ENCODE assay signal across 22 mouse cellular contexts in the genomic region with DNA sequence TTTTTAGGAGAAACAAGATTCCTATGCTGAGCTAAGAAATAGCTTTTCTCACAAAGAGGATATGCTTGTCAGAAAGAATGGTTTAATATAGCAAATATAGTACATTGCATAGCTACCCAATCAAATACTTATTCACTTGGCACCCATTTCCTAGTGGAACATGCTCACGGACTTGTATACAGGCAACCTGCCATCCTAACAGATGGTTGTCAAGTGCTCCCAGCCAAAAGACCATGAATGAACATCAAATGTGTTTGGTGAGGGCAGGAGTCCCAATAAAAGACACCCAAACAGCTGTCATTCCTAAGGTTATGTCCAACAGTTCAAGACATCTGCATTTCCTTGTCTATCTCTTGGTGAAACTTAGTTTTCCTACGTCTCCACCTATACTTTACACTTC.
DNase-seq lines count a peak whose midpoint lies in the region; ATAC-seq and TF ChIP-seq lines count a peak whose summit lies in the region.
"Had no signal": no experiment of that assay in that cellular context is flagged by ENCODE, and none has a peak within 500 bp of the region (broad histone marks: within the 10 kb centered on the region; RNA-seq: fewer than 3 reads in every experiment).

No protein-coding gene starts in this region.

- no peaks in the 10 kb centered on the region for H3K9me3 ChIP-seq in hindbrain, postnatal 0 days (ENCODE audit: low read length)
- no peaks in the 10 kb centered on the region for H3K9me3 ChIP-seq in hindbrain, embryonic 11.5 days (ENCODE audit: control insufficient read depth, low read length)
- H3K9me3 ChIP-seq in forebrain, postnatal 0 days (ENCODE audit: low read length) = no peaks in the 10 kb centered on the region
- H3K9me3 ChIP-seq: heart, embryonic 13.5 days; hindbrain, embryonic 15.5 days; liver, embryonic 13.5 days; neural tube, embryonic 13.5 days had no signal

- H3K9ac ChIP-seq in hindbrain, postnatal 0 days (replicated peaks; ENCODE audit: low read length) = no peak overlapping the region
- no peak overlapping the region for H3K9ac ChIP-seq in hindbrain, embryonic 11.5 days (ENCODE audit: low read depth, low read length)
- no peak overlapping the region for H3K9ac ChIP-seq in forebrain, postnatal 0 days
- H3K9ac ChIP-seq: heart, embryonic 13.5 days; hindbrain, embryonic 15.5 days; liver, embryonic 13.5 days; lung, embryonic 14.5 days; neural tube, embryonic 13.5 days had no signal

- peak; percentile 88 to 90 for DNase-seq in cerebellum, postnatal 10 days
- no peak for DNase-seq in cerebellum, adult 11 months
- DNase-seq in hindbrain, postnatal 0 days (ENCODE audit: low spot score) = peak; percentile 62
- no peak for DNase-seq in hindbrain, embryonic 11.5 days (ENCODE audit: low spot score)
- DNase-seq in brain, embryonic 18.5 days (ENCODE audit: low read depth, low spot score) = peak; percentile 24
- DNase-seq in forebrain, postnatal 0 days = peak; percentile 37
- DNase-seq in adrenal gland, adult 2 months = no peak
- DNase-seq: adrenal gland, postnatal 36 days; gastrocnemius, postnatal 36 days; heart, adult 2 months; heart, postnatal 14 days; kidney, postnatal 4 days; liver, embryonic 13.5 days; lung, embryonic 14.5 days; midbrain, embryonic 14.5 days; retina, postnatal 1 day; thymus, postnatal 25 days had no signal

- peak; percentile 79 for ATAC-seq in hindbrain, postnatal 0 days
- no peak for ATAC-seq in hindbrain, embryonic 11.5 days (ENCODE audit: low FRiP score)
- ATAC-seq in forebrain, postnatal 0 days = no peak
- ATAC-seq: intestine, postnatal 0 days had no signal

- H3K4me1 ChIP-seq in hindbrain, postnatal 0 days (ENCODE audit: insufficient read depth, low read length) = no peaks in the 10 kb centered on the region
- no peaks in the 10 kb centered on the region for H3K4me1 ChIP-seq in hindbrain, embryonic 11.5 days (replicated peaks; ENCODE audit: control insufficient read depth, insufficient read depth, low read length)
- H3K4me1 ChIP-seq in forebrain, postnatal 0 days (ENCODE audit: insufficient read depth) = no peaks in the 10 kb centered on the region
- H3K4me1 ChIP-seq: heart, embryonic 13.5 days; hindbrain, embryonic 15.5 days; liver, embryonic 13.5 days; neural tube, embryonic 13.5 days had no signal

- no peaks in the 10 kb centered on the region for H3K36me3 ChIP-seq in hindbrain, postnatal 0 days (ENCODE audit: insufficient read depth, low read length)
- no peaks in the 10 kb centered on the region for H3K36me3 ChIP-seq in hindbrain, embryonic 11.5 days (ENCODE audit: control insufficient read depth, insufficient read depth, low read length)
- H3K36me3 ChIP-seq in forebrain, postnatal 0 days (ENCODE audit: insufficient read depth) = no peaks in the 10 kb centered on the region
- H3K36me3 ChIP-seq: heart, embryonic 13.5 days; hindbrain, embryonic 15.5 days; liver, embryonic 13.5 days; neural tube, embryonic 13.5 days had no signal

- H3K27me3 ChIP-seq in hindbrain, postnatal 0 days (ENCODE audit: insufficient read depth, low read length) = no peaks in the 10 kb centered on the region
- H3K27me3 ChIP-seq in hindbrain, embryonic 11.5 days (ENCODE audit: control insufficient read depth, insufficient read depth, low read length) = no peaks in the 10 kb centered on the region
- no peaks in the 10 kb centered on the region for H3K27me3 ChIP-seq in forebrain, postnatal 0 days (ENCODE audit: insufficient read depth, low read length)
- H3K27me3 ChIP-seq: heart, embryonic 13.5 days; hindbrain, embryonic 15.5 days; liver, embryonic 13.5 days; neural tube, embryonic 13.5 days had no signal

- TF ChIP-seq CTCF in hindbrain, postnatal 0 days (IDR thresholded peaks at IDR 0.05; ENCODE audit: low read depth) = no peak
- no peak for TF ChIP-seq CTCF in forebrain, postnatal 0 days (IDR thresholded peaks at IDR 0.05; ENCODE audit: low read depth)

- H3K4me2 ChIP-seq in hindbrain, postnatal 0 days (ENCODE audit: low read depth, low read length) = no peak overlapping the region
- H3K4me2 ChIP-seq in hindbrain, embryonic 11.5 days (replicated peaks; ENCODE audit: low read depth, low read length) = no peak overlapping the region
- H3K4me2 ChIP-seq in forebrain, postnatal 0 days (ENCODE audit: low read depth) = no peak overlapping the region
- H3K4me2 ChIP-seq: heart, embryonic 13.5 days; hindbrain, embryonic 15.5 days; liver, embryonic 13.5 days; lung, embryonic 14.5 days; neural tube, embryonic 13.5 days had no signal

- H3K27ac ChIP-seq in hindbrain, postnatal 0 days = no peak overlapping the region
- H3K27ac ChIP-seq in hindbrain, embryonic 11.5 days (ENCODE audit: low read depth, low read length) = no peak overlapping the region
- H3K27ac ChIP-seq in forebrain, postnatal 0 days (ENCODE audit: low read depth, low read length) = no peak overlapping the region
- H3K27ac ChIP-seq: heart, adult 2 months; heart, embryonic 13.5 days; hindbrain, embryonic 15.5 days; liver, embryonic 13.5 days; neural tube, embryonic 13.5 days had no signal

- no peak overlapping the region for H3K4me3 ChIP-seq in hindbrain, postnatal 0 days (ENCODE audit: low read length)
- H3K4me3 ChIP-seq in hindbrain, embryonic 11.5 days (ENCODE audit: low read depth, low read length) = no peak overlapping the region
- no peak overlapping the region for H3K4me3 ChIP-seq in forebrain, postnatal 0 days (ENCODE audit: low read depth, low read length)
- H3K4me3 ChIP-seq: heart, adult 2 months; heart, embryonic 13.5 days; hindbrain, embryonic 15.5 days; liver, embryonic 13.5 days; myocyte; neural tube, embryonic 13.5 days had no signal

- WGBS in hindbrain, postnatal 0 days = 60% methylated on average over 2 of the region's 2 CpGs
- 91% methylated on average over 2 of the region's 2 CpGs for WGBS in hindbrain, embryonic 11.5 days
- WGBS in forebrain, postnatal 0 days = 46% methylated on average over 2 of the region's 2 CpGs

Comparison
In these comparisons a context has a peak if more than half of its experiments do, and no peak if none do; other contexts are left out.
1. DNase-seq: peak in cerebellum, postnatal 10 days (2 of 2), hindbrain, postnatal 0 days (single experiment), brain, embryonic 18.5 days (single experiment) and forebrain, postnatal 0 days (single experiment); none in cerebellum, adult 11 months (single experiment), hindbrain, embryonic 11.5 days (single experiment) and adrenal gland, adult 2 months (single experiment).